Mouse (Mus musculus) hindbrain, embryonic 11.5 days (tissue): ENCODE data around the gene Mrnip. TPM values are rescaled to one million over a fixed set of nuclear protein-coding genes. Genes with fewer than 3 reads are reported as not detected.

ENCODE experiments used
- ATAC-seq: fragments of 200-750 bp; cut with Nextera tagmentation; 2 replicates; pipeline ENCODE4 v1.8.0; 2017; ENCODE audit warnings: mild to moderate bottlenecking, moderate TSS enrichment, moderate library complexity; ENCODE audit not compliant: low FRiP score
- DNase-seq: peaks from one replicate; pipeline ENCODE4 v3.0.0-alpha.2; 2015; ENCODE audit warnings: low spot score
- H3K27ac ChIP-seq: fragments of 300-500 bp; sonication (generic); 2 replicates; pipeline ENCODE4 v1.5.1; 2014; ENCODE audit warnings: mild to moderate bottlenecking, low read depth, low read length
- H3K27me3 ChIP-seq: fragments of 300-500 bp; sonication (generic); 2 replicates; pipeline ENCODE4 v1.6.1; 2014; ENCODE audit warnings: mild to moderate bottlenecking, low read length, moderate library complexity, mixed read lengths; ENCODE audit not compliant: control insufficient read depth, insufficient read depth
- H3K36me3 ChIP-seq: fragments of 300-500 bp; sonication (generic); 2 replicates; pipeline ENCODE4 v1.6.1; 2014; ENCODE audit warnings: mild to moderate bottlenecking, low read length, moderate library complexity, mixed read lengths; ENCODE audit not compliant: control insufficient read depth, insufficient read depth
- H3K4me1 ChIP-seq: fragments of 300-500 bp; sonication (generic); replicated peaks from 2 replicates; pipeline ENCODE4 v1.6.1; 2014; ENCODE audit warnings: low read length, mixed read lengths; ENCODE audit not compliant: control insufficient read depth, insufficient read depth
- H3K4me2 ChIP-seq: fragments of 300-500 bp; sonication (generic); replicated peaks from 2 replicates; pipeline ENCODE4 v1.6.1; 2014; ENCODE audit warnings: mild to moderate bottlenecking, low read depth, low read length
- H3K4me3 ChIP-seq: fragments of 300-500 bp; sonication (generic); 2 replicates; pipeline ENCODE4 v1.5.1; 2014; ENCODE audit warnings: low read depth, low read length
- H3K9ac ChIP-seq: fragments of 300-500 bp; sonication (generic); 2 replicates; pipeline ENCODE4 v1.6.1; 2014; ENCODE audit warnings: low read depth, low read length
- H3K9me3 ChIP-seq: fragments of 300-500 bp; sonication (generic); 2 replicates; pipeline ENCODE4 v1.6.1; 2016; ENCODE audit warnings: low read length; ENCODE audit not compliant: control insufficient read depth
- WGBS: fragments of 180-500 bp; shearing (Covaris S2); extraction: QIAGEN DNeasy Blood & Tissue Kit; methylation state at CpG from one replicate; pipeline ENCODE4 v1.1.7; 2014; 5-methylcytosine and 5-hydroxymethylcytosine counted together
- polyA plus RNA-seq: library from polyadenylated mRNA; unstranded; fragments of >200 nt; fragmentation: Nextera tagmentation; extraction: Ambion mirVana; gene quantifications from 2 replicates; pipeline ENCODE4 v1.2.1, GENCODE M21; 2014

Mrnip gene
- polyA plus RNA-seq, 1 experiment from 2014 or later: 22.4 TPM

- peak overlapping the region; percentile 54 for H3K4me2 ChIP-seq
- ATAC-seq (peak; percentile 28), DNase-seq (no peak)
- peaks cover 4% of the 10 kb centered on the region for H3K4me1 ChIP-seq
- H3K9me3 ChIP-seq: no peaks in the 10 kb centered on the region
- H3K27me3 ChIP-seq: no peaks in the 10 kb centered on the region; the same call in 1 of the 2 replicates
- 8% methylated on average over 17 of the region's 17 CpGs for whole genome bisulfite sequencing
- H3K27ac ChIP-seq: peak overlapping the region; percentile 83
- peak overlapping the region; percentile 97 for H3K9ac ChIP-seq
- H3K4me3 ChIP-seq: peak overlapping the region; percentile 72
- H3K36me3 ChIP-seq: no peaks in the 10 kb centered on the region
Observed at GRCm38 (mm10) chr11:50223783-50224662, 49.8 kb downstream of the Mrnip start.

- peaks cover 4% of the 10 kb centered on the region for H3K4me1 ChIP-seq
- no peaks in the 10 kb centered on the region for H3K9me3 ChIP-seq
- peak overlapping the region; percentile 54 for H3K4me2 ChIP-seq
- no peaks in the 10 kb centered on the region; the same call in 1 of the 2 replicates for H3K27me3 ChIP-seq
- under 1% methylated on average over 57 of the region's 70 CpGs for WGBS
- peak overlapping the region; percentile 72 for H3K4me3 ChIP-seq
- DNase-seq: peak; percentile 86
- H3K36me3 ChIP-seq: no peaks in the 10 kb centered on the region
- peak overlapping the region; percentile 97 for H3K9ac ChIP-seq
- peak overlapping the region; percentile 83 for H3K27ac ChIP-seq
- peak; percentile 86 for ATAC-seq
Observed at GRCm38 (mm10) chr11:50224671-50225530, 50.7 kb downstream of the Mrnip start.

- Histone ChIP-seq H3K9ac (peak overlapping the region; percentile 97), H3K27me3 (peaks cover 2% of the 10 kb centered on the region; the same call in 1 of the 2 replicates), H3K4me1 (peaks cover 7% of the 10 kb centered on the region), H3K27ac (peak overlapping the region; percentile 83), H3K4me2 (peak overlapping the region; percentile 54), H3K9me3 (no peaks in the 10 kb centered on the region), H3K36me3 (no peaks in the 10 kb centered on the region), H3K4me3 (peak overlapping the region; percentile 72)
- ATAC-seq (peak; percentile 16; the same call in 1 of the 2 replicates), DNase-seq (peak; percentile 62)
- 5% methylated on average over 29 of the region's 34 CpGs for WGBS
Observed at GRCm38 (mm10) chr11:50225611-50226378, 51.6 kb downstream of the Mrnip start.

GRCm38 (mm10) chr11:50226406-50226805 is 52.2 kb downstream of the Mrnip start:
- ATAC-seq (no peak), DNase-seq (no peak)
- Histone ChIP-seq H3K9me3 (no peaks in the 10 kb centered on the region), H3K4me1 (peaks cover 10% of the 10 kb centered on the region), H3K4me2 (peak overlapping the region; percentile 54), H3K9ac (peak overlapping the region; percentile 97; the same call in 1 of the 2 replicates), H3K27me3 (peaks cover 2% of the 10 kb centered on the region; the same call in 1 of the 2 replicates), H3K4me3 (peak overlapping the region; percentile 72), H3K27ac (no peak overlapping the region), H3K36me3 (no peaks in the 10 kb centered on the region)
- 31% methylated on average over 2 of the region's 2 CpGs for WGBS

GRCm38 (mm10) chr11:50227226-50227625 is 53.0 kb downstream of the Mrnip start:
- no peak overlapping the region for H3K27ac ChIP-seq
- H3K36me3 ChIP-seq: no peaks in the 10 kb centered on the region
- peaks cover 2% of the 10 kb centered on the region; the same call in 1 of the 2 replicates for H3K27me3 ChIP-seq
- whole genome bisulfite sequencing: 81% methylated on average over 3 of the region's 3 CpGs
- DNase-seq (no peak), ATAC-seq (no peak)
- H3K4me3 ChIP-seq: no peak overlapping the region
- H3K4me1 ChIP-seq: peaks cover 10% of the 10 kb centered on the region
- no peak overlapping the region for H3K9ac ChIP-seq
- no peak overlapping the region for H3K4me2 ChIP-seq
- no peaks in the 10 kb centered on the region for H3K9me3 ChIP-seq

- Histone ChIP-seq H3K27ac (no peak overlapping the region), H3K9me3 (no peaks in the 10 kb centered on the region), H3K4me3 (no peak overlapping the region), H3K36me3 (peaks cover under 1% of the 10 kb centered on the region; the same call in 1 of the 2 replicates), H3K4me1 (peaks cover 10% of the 10 kb centered on the region), H3K9ac (no peak overlapping the region), H3K4me2 (no peak overlapping the region), H3K27me3 (peaks cover 2% of the 10 kb centered on the region; the same call in 1 of the 2 replicates)
- WGBS: 92% methylated on average over 4 of the region's 4 CpGs
- DNase-seq (no peak), ATAC-seq (no peak)
Observed at GRCm38 (mm10) chr11:50227736-50228135, 53.5 kb downstream of the Mrnip start.

GRCm38 (mm10) chr11:50228772-50229171 is 54.5 kb downstream of the Mrnip start:
- DNase-seq: no peak
- no peak overlapping the region for H3K4me2 ChIP-seq
- 22% methylated on average over 3 of the region's 3 CpGs for WGBS
- no peak overlapping the region for H3K4me3 ChIP-seq
- H3K27me3 ChIP-seq: peaks cover 2% of the 10 kb centered on the region; the same call in 1 of the 2 replicates
- H3K9ac ChIP-seq: no peak overlapping the region
- ATAC-seq: no peak
- peaks cover 4% of the 10 kb centered on the region; the same call in 1 of the 2 replicates for H3K36me3 ChIP-seq
- no peaks in the 10 kb centered on the region for H3K9me3 ChIP-seq
- no peak overlapping the region for H3K27ac ChIP-seq
- peaks cover 10% of the 10 kb centered on the region for H3K4me1 ChIP-seq
